Mouse (Mus musculus): ENCODE measurements around the gene Celf5. TPM values are rescaled to one million over a fixed set of nuclear protein-coding genes. Genes with fewer than 3 reads are reported as not detected.

Gene Celf5
- total and polyA plus RNA-seq, 2 experiments from 2014 or later = 71.3 to 166 TPM

DNA sequence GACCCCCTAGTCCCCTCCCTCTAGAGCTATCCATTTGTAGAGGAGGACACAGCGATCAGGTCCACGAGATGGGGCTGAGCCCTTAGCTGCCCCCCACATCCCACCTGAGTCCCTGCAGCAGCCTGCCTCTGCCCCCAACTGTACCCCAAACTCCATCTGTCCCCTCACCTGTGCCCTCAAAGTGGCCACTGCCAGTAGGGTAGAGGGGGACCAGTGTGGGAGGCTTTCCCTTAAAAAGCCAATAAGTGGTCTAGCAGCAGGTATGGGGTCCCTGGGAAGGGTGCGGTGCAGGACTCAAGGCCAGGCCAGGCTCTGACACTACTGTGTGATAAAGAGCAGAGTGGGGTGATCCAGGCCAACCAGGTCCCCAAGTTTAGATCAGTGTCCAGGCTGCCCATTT, 55.2 kb downstream of the Celf5 start:
- H3K36me3 ChIP-seq (ENCODE audit: insufficient read depth) = no peaks in the 10 kb centered on the region
- H3K4me1 ChIP-seq (ENCODE audit: insufficient read depth) = 0 out of 2 replicates have a peak, but pooled peaks cover under 1% of the 10 kb centered on the region
- no peak overlapping the region for H3K27ac ChIP-seq (ENCODE audit: low read depth, low read length)
- ATAC-seq (no peak), DNase-seq (no peak)
- no peaks in the 10 kb centered on the region for H3K27me3 ChIP-seq (ENCODE audit: insufficient read depth, low read length)
- H3K9me3 ChIP-seq (ENCODE audit: low read length) = no peaks in the 10 kb centered on the region
- no peak overlapping the region for H3K9ac ChIP-seq
- peak overlapping the region; percentile 36 for H3K4me3 ChIP-seq (ENCODE audit: low read depth, low read length)
- peak overlapping the region; percentile 74 for H3K4me2 ChIP-seq (ENCODE audit: low read depth)
- WGBS = 36% methylated on average over 3 of the region's 3 CpGs
- no peak for TF ChIP-seq CTCF (IDR thresholded peaks at IDR 0.05; ENCODE audit: low read depth)

DNA sequence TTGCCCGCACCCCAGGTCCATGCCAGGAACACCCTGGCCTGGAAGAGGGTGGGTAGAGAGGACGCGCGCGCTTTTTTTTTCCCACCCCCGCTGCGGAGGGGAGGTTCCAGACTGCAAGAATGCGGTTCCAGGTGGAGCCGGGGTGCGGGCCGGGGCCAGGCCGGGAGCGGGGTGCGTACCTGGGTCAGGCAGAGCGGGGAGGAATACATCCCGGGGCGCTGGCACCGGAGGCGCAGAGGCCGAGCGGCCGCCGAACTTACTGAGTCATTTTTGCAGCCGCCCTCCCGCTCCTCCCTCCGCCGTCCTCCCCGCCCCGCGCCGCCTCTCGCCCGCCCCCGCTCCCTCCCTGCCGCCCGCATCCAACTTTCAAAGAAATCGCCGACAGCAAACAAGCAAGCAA, 55.6 kb downstream of the Celf5 start:
- H3K4me2 ChIP-seq (ENCODE audit: low read depth) = peak overlapping the region; percentile 74
- no peaks in the 10 kb centered on the region for H3K36me3 ChIP-seq (ENCODE audit: insufficient read depth)
- H3K9me3 ChIP-seq (ENCODE audit: low read length) = no peaks in the 10 kb centered on the region
- no peak overlapping the region for H3K27ac ChIP-seq (ENCODE audit: low read depth, low read length)
- TF ChIP-seq CTCF (IDR thresholded peaks at IDR 0.05; ENCODE audit: low read depth) = no peak
- no peaks in the 10 kb centered on the region for H3K27me3 ChIP-seq (ENCODE audit: insufficient read depth, low read length)
- peak overlapping the region; percentile 36 for H3K4me3 ChIP-seq (ENCODE audit: low read depth, low read length)
- ATAC-seq = no peak
- no peaks in the 10 kb centered on the region for H3K4me1 ChIP-seq (ENCODE audit: insufficient read depth)
- H3K9ac ChIP-seq = peak overlapping the region; percentile 43
- WGBS = 2% methylated on average over 37 of the region's 38 CpGs
- no peak for DNase-seq

DNA sequence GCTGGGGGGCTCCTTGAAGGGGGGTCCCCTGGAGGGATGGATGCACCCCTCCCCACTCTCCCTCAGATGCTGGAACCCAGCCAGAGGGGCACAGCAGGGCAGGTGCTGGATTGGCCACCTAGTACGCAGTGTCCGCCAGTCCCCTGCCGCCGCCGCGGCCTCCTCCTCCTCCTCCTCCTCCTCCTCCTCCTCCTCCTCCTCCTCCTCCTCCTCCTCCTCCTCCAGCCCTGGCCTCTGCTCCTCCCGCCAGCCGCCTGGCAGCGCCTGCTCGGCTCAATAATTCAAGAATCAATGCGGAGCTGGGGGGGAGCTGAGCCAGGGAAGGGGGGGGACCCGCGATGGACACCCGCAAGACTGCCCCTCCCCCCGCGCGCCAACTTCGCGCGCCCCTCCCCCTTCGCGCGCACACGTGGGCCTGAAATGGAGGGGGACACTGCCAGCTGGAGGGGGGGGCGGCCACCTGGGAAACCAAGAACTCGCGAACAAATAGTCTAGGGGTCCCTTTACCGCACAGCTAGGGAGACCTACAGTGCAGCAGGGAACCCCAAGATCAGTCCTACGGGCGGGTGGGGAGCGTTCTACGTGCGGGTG, 56.3 kb downstream of the Celf5 start:
- TF ChIP-seq CTCF (IDR thresholded peaks at IDR 0.05; ENCODE audit: low read depth) = no peak
- Histone ChIP-seq H3K9ac (peak overlapping the region; percentile 43), H3K27me3 (ENCODE audit: insufficient read depth, low read length) (no peaks in the 10 kb centered on the region), H3K36me3 (ENCODE audit: insufficient read depth) (no peaks in the 10 kb centered on the region), H3K4me3 (ENCODE audit: low read depth, low read length) (peak overlapping the region; percentile 36), H3K27ac (ENCODE audit: low read depth, low read length) (0 out of 2 replicates have a peak overlapping the region, but pooled peaks have one; percentile 4), H3K4me1 (ENCODE audit: insufficient read depth) (no peaks in the 10 kb centered on the region), H3K4me2 (ENCODE audit: low read depth) (peak overlapping the region; percentile 74), H3K9me3 (ENCODE audit: low read length) (no peaks in the 10 kb centered on the region)
- WGBS = 5% methylated on average over 22 of the region's 33 CpGs
- ATAC-seq = no peak
- DNase-seq = no peak

DNA sequence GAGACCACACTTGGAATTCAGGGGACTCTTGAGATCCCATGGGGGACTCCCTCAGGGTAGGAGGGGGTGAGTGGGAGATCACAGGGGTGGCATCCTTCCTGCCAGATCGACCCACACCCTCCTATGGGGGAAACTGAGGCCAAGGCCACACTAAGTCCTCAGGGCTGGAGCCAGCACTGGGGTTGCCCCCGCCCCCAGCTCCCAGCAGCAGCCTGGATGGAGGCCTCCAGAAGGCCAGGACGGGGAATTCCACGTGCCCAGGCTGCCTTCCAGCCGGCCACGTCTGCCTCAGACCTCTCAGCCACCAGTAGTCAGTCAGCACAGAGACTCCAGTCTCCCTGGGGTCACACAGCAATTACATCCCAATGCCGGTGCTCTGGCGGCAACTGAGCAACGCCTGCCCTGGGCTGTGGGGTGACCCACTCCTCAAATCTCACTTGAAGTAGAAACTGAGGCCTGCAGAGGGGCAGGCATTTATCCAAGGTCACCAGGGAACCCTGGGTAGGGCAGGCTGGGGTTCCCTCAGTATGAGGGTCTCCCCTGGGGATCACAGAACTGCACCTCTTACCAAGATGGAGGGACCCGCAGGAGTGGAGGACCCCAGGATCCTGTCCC, 57.2 kb downstream of the Celf5 start:
- ATAC-seq = no peak
- Histone ChIP-seq H3K27me3 (ENCODE audit: insufficient read depth, low read length) (no peaks in the 10 kb centered on the region), H3K4me2 (ENCODE audit: low read depth) (peak overlapping the region; percentile 74), H3K36me3 (ENCODE audit: insufficient read depth) (peaks cover under 1% of the 10 kb centered on the region; the same call in 1 of the 2 replicates), H3K9ac (no peak overlapping the region), H3K9me3 (ENCODE audit: low read length) (no peaks in the 10 kb centered on the region), H3K4me1 (ENCODE audit: insufficient read depth) (no peaks in the 10 kb centered on the region), H3K27ac (ENCODE audit: low read depth, low read length) (no peak overlapping the region), H3K4me3 (ENCODE audit: low read depth, low read length) (no peak overlapping the region)
- DNase-seq = no peak
- TF ChIP-seq CTCF (IDR thresholded peaks at IDR 0.05; ENCODE audit: low read depth) = no peak
- 29% methylated on average over 10 of the region's 10 CpGs for WGBS

DNA sequence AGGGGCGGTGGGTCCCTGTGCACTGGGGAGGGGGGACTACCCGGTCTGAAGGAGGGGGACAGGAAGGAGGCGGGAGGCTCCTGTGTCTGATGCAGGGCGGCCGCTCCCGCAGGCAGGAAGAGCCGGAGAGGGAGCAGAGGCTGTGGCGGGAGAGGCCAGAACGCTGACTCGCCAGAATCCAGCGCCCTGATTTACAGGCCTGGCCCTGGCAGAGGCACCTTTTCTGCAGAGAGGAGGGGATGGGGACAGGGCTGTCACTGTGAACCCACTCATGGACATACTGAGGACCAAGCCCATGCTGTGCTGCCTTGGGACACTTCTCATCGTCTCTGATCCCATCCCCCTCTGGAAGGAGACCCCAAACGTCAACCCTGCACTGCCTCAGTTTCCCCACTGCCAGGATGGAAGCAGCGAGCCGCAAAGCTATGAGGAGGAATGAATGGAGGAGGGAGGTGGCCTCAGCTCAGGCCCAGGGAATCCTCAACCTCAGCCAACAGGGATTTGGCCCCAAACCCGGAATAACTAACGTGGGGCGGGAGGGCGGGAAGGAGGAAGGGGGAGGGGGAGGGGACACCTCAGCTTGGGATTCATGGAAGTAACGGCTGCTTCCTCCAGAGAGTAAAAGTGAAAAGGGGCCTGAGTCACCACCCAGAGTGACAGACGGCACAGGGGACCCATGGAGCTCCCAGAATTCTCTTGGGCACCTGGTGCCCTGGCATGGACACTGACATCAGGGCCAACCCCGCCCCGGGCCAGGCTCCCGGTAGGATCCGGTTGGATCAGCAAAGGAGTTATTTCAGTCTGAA, 58.1 kb downstream of the Celf5 start:
- H3K4me1 ChIP-seq (ENCODE audit: insufficient read depth) = no peaks in the 10 kb centered on the region
- H3K36me3 ChIP-seq (ENCODE audit: insufficient read depth) = peaks cover 8% of the 10 kb centered on the region
- H3K4me3 ChIP-seq (ENCODE audit: low read depth, low read length) = no peak overlapping the region
- WGBS = 9% methylated on average over 23 of the region's 25 CpGs
- no peak for TF ChIP-seq CTCF (IDR thresholded peaks at IDR 0.05; ENCODE audit: low read depth)
- H3K9ac ChIP-seq = peak overlapping the region; percentile 14; the same call in 1 of the 2 replicates
- H3K27ac ChIP-seq (ENCODE audit: low read depth, low read length) = no peak overlapping the region
- H3K27me3 ChIP-seq (ENCODE audit: insufficient read depth, low read length) = no peaks in the 10 kb centered on the region
- ATAC-seq = 0 out of 2 replicates have a peak, but pooled peaks have one; percentile 10
- no peak for DNase-seq
- H3K9me3 ChIP-seq (ENCODE audit: low read length) = no peaks in the 10 kb centered on the region
- peak overlapping the region; percentile 11; the same call in 1 of the 2 replicates for H3K4me2 ChIP-seq (ENCODE audit: low read depth)

DNA sequence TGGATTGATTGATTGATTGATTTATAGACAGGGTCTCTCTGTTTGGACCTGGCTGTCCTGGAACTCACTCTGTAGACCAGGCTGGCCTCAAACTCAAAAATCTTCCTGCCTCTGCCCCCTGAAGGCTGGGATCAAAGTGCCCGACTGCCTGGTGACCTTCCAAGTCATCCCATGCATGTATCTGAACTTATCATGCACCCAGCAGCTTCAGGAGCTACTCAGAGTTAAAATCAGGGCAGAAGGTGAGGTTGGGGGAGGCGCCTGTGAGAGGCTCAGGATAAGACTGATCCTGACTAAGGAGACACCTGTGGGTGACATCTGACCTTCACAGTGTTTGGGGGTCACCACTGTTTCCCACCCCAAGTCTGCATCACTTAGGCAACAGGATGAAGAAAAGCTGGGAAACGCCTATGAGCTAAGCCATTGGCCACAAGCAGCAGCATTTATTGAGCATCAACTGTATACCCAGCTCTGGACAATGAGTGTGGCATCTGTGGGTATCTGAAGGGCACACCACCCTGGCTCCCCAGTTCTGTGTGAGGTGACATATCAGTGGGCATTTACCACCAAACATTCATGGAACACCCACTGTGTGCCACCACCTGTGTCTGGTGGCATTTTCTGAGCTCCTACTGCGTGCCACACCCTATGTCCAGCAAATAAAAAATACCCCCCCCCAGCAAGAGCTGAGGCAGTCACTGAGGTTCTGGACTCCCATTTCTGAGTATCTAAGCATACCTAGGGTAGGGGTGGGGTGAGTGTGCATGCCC, 58.8 kb downstream of the Celf5 start:
- H3K4me3 ChIP-seq (ENCODE audit: low read depth, low read length) = no peak overlapping the region
- WGBS = 73% methylated on average over 4 of the region's 4 CpGs
- H3K9me3 ChIP-seq (ENCODE audit: low read length) = no peaks in the 10 kb centered on the region
- no peaks in the 10 kb centered on the region for H3K27me3 ChIP-seq (ENCODE audit: insufficient read depth, low read length)
- no peak for DNase-seq
- ATAC-seq = no peak
- peaks cover 8% of the 10 kb centered on the region for H3K36me3 ChIP-seq (ENCODE audit: insufficient read depth)
- no peak for TF ChIP-seq CTCF (IDR thresholded peaks at IDR 0.05; ENCODE audit: low read depth)
- H3K4me2 ChIP-seq (ENCODE audit: low read depth) = no peak overlapping the region
- H3K4me1 ChIP-seq (ENCODE audit: insufficient read depth) = no peaks in the 10 kb centered on the region
- no peak overlapping the region for H3K27ac ChIP-seq (ENCODE audit: low read depth, low read length)
- H3K9ac ChIP-seq = peak overlapping the region; percentile 14; the same call in 1 of the 2 replicates

Measured in forebrain, postnatal 0 days (tissue).